ENCODE assay signal across 14 mouse cellular contexts in genomic region chr4:117392391-117392790, GRCm38 (mm10).
DNase-seq lines count a peak whose midpoint lies in the region; ATAC-seq and TF ChIP-seq lines count a peak whose summit lies in the region.
"Had no signal": no experiment of that assay in that cellular context is flagged by ENCODE, and none has a peak within 500 bp of the region (broad histone marks: within the 10 kb centered on the region; RNA-seq: fewer than 3 reads in every experiment).

No protein-coding gene starts in this region.

- 0 out of 2 replicates have a peak overlapping the region, but pooled peaks have one; percentile 12 for H3K9ac ChIP-seq in forebrain, embryonic 11.5 days (ENCODE audit: low read length)
- H3K9ac ChIP-seq in forebrain, embryonic 16.5 days (replicated peaks; ENCODE audit: low read depth, low read length), result no peak overlapping the region
- H3K9ac ChIP-seq in liver, postnatal 0 days (replicated peaks), result no peak overlapping the region
- no peak overlapping the region for H3K9ac ChIP-seq in limb, embryonic 12.5 days (replicated peaks)
- no peak overlapping the region for H3K9ac ChIP-seq in midbrain, postnatal 0 days (replicated peaks; ENCODE audit: low read length, poor library complexity, severe bottlenecking)
- H3K9ac ChIP-seq: embryonic facial prominence, embryonic 15.5 days had no signal

- intact Hi-C loops in left cerebral cortex, postnatal 14 days (cut with DNase I), result no loop called here

- ATAC-seq in forebrain, embryonic 11.5 days (replicated peaks; ENCODE audit: low FRiP score), result no peak
- ATAC-seq in forebrain, embryonic 16.5 days, result no peak
- no peak for ATAC-seq in liver, postnatal 0 days
- ATAC-seq in limb, embryonic 12.5 days (ENCODE audit: insufficient number of reproducible peaks, insufficient read depth, low FRiP score, low TSS enrichment, low read depth), result 0 out of 2 replicates have a peak, but pooled peaks have one; percentile 34
- no peak for ATAC-seq in midbrain, postnatal 0 days (ENCODE audit: low FRiP score)

- no peak overlapping the region for H3K4me2 ChIP-seq in forebrain, embryonic 11.5 days (ENCODE audit: low read depth, low read length, severe bottlenecking)
- no peak overlapping the region for H3K4me2 ChIP-seq in forebrain, embryonic 16.5 days (ENCODE audit: low read length)
- no peak overlapping the region for H3K4me2 ChIP-seq in liver, postnatal 0 days (ENCODE audit: low read depth, low read length)
- H3K4me2 ChIP-seq in limb, embryonic 12.5 days, result peak overlapping the region; percentile 49
- 0 out of 2 replicates have a peak overlapping the region, but pooled peaks have one; percentile 22 for H3K4me2 ChIP-seq in midbrain, postnatal 0 days (ENCODE audit: low read depth, low read length, poor library complexity, severe bottlenecking)

- TF ChIP-seq CTCF in liver, postnatal 0 days (IDR thresholded peaks at IDR 0.05; ENCODE audit: low read depth), result no peak
- no peak for TF ChIP-seq CTCF in midbrain, postnatal 0 days (IDR thresholded peaks at IDR 0.05)

- whole genome bisulfite sequencing in forebrain, embryonic 11.5 days, result 39% methylated on average over 2 of the region's 2 CpGs
- 56% methylated on average over 2 of the region's 2 CpGs for WGBS in forebrain, embryonic 16.5 days
- 36% methylated on average over 2 of the region's 2 CpGs for WGBS in liver, postnatal 0 days (ENCODE audit: insufficient replicate concordance)
- WGBS in limb, embryonic 12.5 days, result 22% methylated on average over 2 of the region's 2 CpGs
- 41% methylated on average over 2 of the region's 2 CpGs for WGBS in midbrain, postnatal 0 days

- peaks cover 13% of the 10 kb centered on the region for H3K4me1 ChIP-seq in forebrain, embryonic 11.5 days (replicated peaks; ENCODE audit: control insufficient read depth, insufficient read depth, low read length)
- peaks cover 12% of the 10 kb centered on the region for H3K4me1 ChIP-seq in forebrain, embryonic 16.5 days (replicated peaks; ENCODE audit: control insufficient read depth, insufficient read depth, low read length)
- no peaks in the 10 kb centered on the region for H3K4me1 ChIP-seq in liver, postnatal 0 days (ENCODE audit: insufficient read depth)
- H3K4me1 ChIP-seq in limb, embryonic 12.5 days (replicated peaks), result peaks cover 43% of the 10 kb centered on the region
- peaks cover 14% of the 10 kb centered on the region for H3K4me1 ChIP-seq in midbrain, postnatal 0 days (ENCODE audit: insufficient read depth, low read length)

- TF ChIP-seq EP300 in liver, postnatal 0 days (IDR thresholded peaks at IDR 0.05; ENCODE audit: low read depth), result no peak

- H3K27ac ChIP-seq in forebrain, embryonic 11.5 days (ENCODE audit: low read depth, low read length), result no peak overlapping the region
- H3K27ac ChIP-seq in forebrain, embryonic 16.5 days (ENCODE audit: low read length), result no peak overlapping the region; the same call in 1 of the 2 replicates
- H3K27ac ChIP-seq in liver, postnatal 0 days (ENCODE audit: low read depth), result no peak overlapping the region
- peak overlapping the region; percentile 83 for H3K27ac ChIP-seq in limb, embryonic 12.5 days
- H3K27ac ChIP-seq in midbrain, postnatal 0 days (ENCODE audit: low read depth, low read length), result no peak overlapping the region
- H3K27ac ChIP-seq: embryonic facial prominence, embryonic 15.5 days had no signal

- DNase-seq in forebrain, embryonic 11.5 days (ENCODE audit: low spot score), result no peak
- DNase-seq in liver, result peak; percentile 23
- no peak for DNase-seq in liver, postnatal 0 days
- no peak for DNase-seq in midbrain, postnatal 0 days (ENCODE audit: low spot score)
- DNase-seq in left cerebral cortex, postnatal 14 days (ENCODE audit: low spot score in 2 of 2), result no peak
- no peak for DNase-seq in right cerebral cortex, postnatal 14 days
- DNase-seq: adrenal gland, adult 8-10 months; cerebellum, adult 11 months; gastrocnemius, postnatal 10 days; kidney, adult 18-20 months had no signal

- H3K36me3 ChIP-seq in forebrain, embryonic 11.5 days (ENCODE audit: control insufficient read depth, insufficient read depth, low read length), result no peaks in the 10 kb centered on the region
- H3K36me3 ChIP-seq in forebrain, embryonic 16.5 days (ENCODE audit: control insufficient read depth, insufficient read depth), result no peaks in the 10 kb centered on the region
- no peaks in the 10 kb centered on the region for H3K36me3 ChIP-seq in liver, postnatal 0 days (replicated peaks; ENCODE audit: insufficient read depth, low read length)
- no peaks in the 10 kb centered on the region for H3K36me3 ChIP-seq in limb, embryonic 12.5 days
- H3K36me3 ChIP-seq in midbrain, postnatal 0 days (ENCODE audit: insufficient read depth, low read length), result no peaks in the 10 kb centered on the region
- H3K36me3 ChIP-seq: embryonic facial prominence, embryonic 15.5 days had no signal

- no peaks in the 10 kb centered on the region for H3K9me3 ChIP-seq in forebrain, embryonic 11.5 days (ENCODE audit: control insufficient read depth, low read length)
- H3K9me3 ChIP-seq in forebrain, embryonic 16.5 days (ENCODE audit: control insufficient read depth, low read length), result no peaks in the 10 kb centered on the region
- no peaks in the 10 kb centered on the region for H3K9me3 ChIP-seq in liver, postnatal 0 days (ENCODE audit: low read length)
- no peaks in the 10 kb centered on the region for H3K9me3 ChIP-seq in limb, embryonic 12.5 days
- no peaks in the 10 kb centered on the region for H3K9me3 ChIP-seq in midbrain, postnatal 0 days (ENCODE audit: low read length)
- H3K9me3 ChIP-seq: embryonic facial prominence, embryonic 15.5 days; megakaryocyte, embryonic 14.5 days had no signal

- H3K27me3 ChIP-seq in forebrain, embryonic 11.5 days (ENCODE audit: control insufficient read depth, insufficient read depth, low read length), result peaks cover 10% of the 10 kb centered on the region; the same call in 1 of the 2 replicates
- no peaks in the 10 kb centered on the region for H3K27me3 ChIP-seq in forebrain, embryonic 16.5 days (replicated peaks; ENCODE audit: control insufficient read depth, insufficient read depth, low read length)
- H3K27me3 ChIP-seq in liver, postnatal 0 days (ENCODE audit: insufficient read depth, low read length), result no peaks in the 10 kb centered on the region
- H3K27me3 ChIP-seq in limb, embryonic 12.5 days, result peaks cover 7% of the 10 kb centered on the region; the same call in 1 of the 2 replicates
- peaks cover 20% of the 10 kb centered on the region; the same call in 1 of the 2 replicates for H3K27me3 ChIP-seq in midbrain, postnatal 0 days (ENCODE audit: insufficient read depth, low read length)

- no peak overlapping the region for H3K4me3 ChIP-seq in forebrain, embryonic 11.5 days (ENCODE audit: low read depth, low read length)
- H3K4me3 ChIP-seq in forebrain, embryonic 16.5 days (replicated peaks; ENCODE audit: low read length), result no peak overlapping the region
- H3K4me3 ChIP-seq in liver, postnatal 0 days (ENCODE audit: low read depth, low read length), result no peak overlapping the region
- H3K4me3 ChIP-seq in limb, embryonic 12.5 days (replicated peaks), result 0 out of 2 replicates have a peak overlapping the region, but pooled peaks have one; percentile 3
- no peak overlapping the region for H3K4me3 ChIP-seq in midbrain, postnatal 0 days (ENCODE audit: low read depth, low read length)
- H3K4me3 ChIP-seq: embryonic facial prominence, embryonic 15.5 days; megakaryocyte, embryonic 14.5 days had no signal

Comparison
In these comparisons a context has a peak if more than half of its experiments do, and no peak if none do; other contexts are left out.
1. H3K4me2 ChIP-seq: peak in limb, embryonic 12.5 days (single experiment) and midbrain, postnatal 0 days (single experiment); none in forebrain, embryonic 11.5 days (single experiment), forebrain, embryonic 16.5 days (single experiment) and liver, postnatal 0 days (single experiment).